Mouse (Mus musculus): ENCODE results near the gene Trpm2. TPM values are rescaled to one million over a fixed set of nuclear protein-coding genes. Genes with fewer than 3 reads are reported as not detected.

Gene Trpm2
- total RNA-seq (2023) = 10 to 100 TPM; 22.2 to 34.6 TPM

GRCm38 (mm10) chr10:77970481-77970880 is at the start of gene Trpm2:
TSS of gene Trpm2 (minus strand) at chr10:77970563.

DNA sequence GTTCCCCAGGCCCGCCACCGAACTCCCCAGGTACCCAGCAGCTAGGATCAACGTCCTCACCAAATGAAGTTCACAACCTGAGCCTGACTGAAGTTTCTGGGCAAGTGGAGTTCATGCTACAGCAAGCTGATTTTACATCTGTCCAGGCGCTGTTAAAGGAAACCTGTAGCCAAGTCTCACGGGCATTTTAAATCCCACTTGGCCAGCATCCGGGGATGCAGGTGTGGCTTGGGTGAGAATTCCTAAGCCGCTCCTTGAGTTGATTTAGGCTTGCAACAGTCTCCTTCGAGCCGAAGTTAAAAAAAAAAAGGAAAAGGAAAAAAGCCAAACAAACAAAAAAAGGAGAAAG is 39.6 kb upstream of the Trpm2 start, which contains the start of gene Pfkl:
Pfkl (minus strand) TSS at position 139 of the 349 bp plus-strand sequence.

DNA sequence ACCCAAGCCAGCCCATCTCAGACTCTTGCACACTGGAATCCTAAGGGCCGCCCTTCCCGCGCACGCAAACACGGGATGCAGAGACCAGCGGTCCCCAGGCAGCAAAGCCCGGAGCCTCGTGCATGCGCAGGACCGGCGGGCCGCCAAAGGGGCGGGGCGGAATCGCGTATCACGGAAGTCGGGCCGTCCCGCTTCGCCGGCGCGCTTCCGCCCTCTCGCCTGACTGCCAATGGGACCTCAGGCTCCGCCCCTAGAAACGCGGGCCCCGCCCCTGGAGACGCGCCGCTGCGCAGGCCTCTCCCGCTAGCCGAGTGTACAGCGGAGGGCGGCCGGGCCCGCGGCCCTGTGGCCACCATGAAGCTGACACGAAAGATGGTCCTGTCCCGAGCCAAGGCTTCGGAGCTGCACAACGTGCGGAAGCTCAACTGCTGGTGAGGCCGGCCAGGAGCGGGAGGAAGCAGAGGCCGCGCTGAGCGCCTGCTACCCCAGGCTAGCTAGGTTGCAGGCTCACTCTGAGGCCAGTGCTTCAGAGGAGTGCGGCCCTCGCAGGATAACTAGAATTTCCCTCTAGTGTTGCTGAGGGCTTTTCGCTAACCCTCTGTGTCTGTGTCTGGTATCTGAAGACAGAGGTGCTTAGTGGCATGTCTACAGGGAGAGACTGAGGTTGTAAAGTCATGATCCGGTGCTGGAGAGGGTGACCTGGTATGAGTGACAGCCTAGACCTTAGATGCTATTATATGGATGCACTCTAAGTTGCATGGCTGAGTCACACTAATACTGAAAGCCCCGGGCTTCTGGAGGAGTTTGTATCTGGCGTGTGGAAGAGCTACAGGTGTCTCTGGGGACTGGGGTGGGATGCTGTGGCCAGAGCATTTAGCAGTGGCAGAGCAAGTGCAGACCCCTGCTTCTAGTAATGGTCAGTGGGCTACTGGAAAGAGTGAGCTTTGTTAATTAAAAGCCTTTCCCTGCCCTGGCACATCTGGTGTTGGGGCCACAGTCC is 8.3 kb upstream of the Trpm2 start, which contains the start of gene 1810043G02Rik:
1810043G02Rik (plus strand) TSS at position 174 of the 1,000 bp plus-strand sequence.

DNA sequence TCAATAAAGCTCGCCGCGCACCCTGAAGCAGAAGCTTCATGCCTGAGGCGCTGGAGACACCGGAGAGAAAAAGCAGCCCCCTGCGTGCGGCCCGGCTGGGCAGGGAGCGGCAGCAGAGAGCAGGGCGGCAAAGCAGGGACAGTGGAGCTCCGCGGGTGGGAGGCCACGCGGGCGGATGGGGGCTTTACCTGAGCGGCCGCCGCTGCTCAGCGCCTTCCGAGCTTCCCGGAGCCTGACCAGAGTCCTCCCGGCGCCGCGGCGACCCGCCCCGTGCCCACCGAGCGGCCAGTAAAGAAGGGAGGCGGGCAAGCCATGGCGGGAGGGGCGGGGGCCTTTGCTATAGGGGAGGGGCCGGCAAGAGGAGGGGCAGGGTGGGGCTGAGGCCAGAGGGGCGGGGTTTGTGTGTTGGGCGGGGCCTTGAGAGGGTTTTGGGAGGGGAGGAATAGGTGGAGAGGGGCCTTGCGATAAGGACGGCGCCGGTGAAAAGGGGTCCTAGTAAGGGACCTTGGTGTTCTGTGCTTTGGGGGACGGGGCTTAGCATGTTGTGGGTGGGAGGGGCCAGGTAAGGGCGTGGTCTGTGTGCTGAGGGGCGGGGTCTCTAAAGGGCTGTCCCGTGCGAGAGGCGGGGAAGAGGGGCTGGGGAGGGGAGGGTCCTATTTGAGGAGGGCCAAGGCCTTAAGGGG is 68.0 kb downstream of the Trpm2 start, which contains the start of gene Lrrc3:
Lrrc3 (minus strand) TSS at position 326 of the 683 bp plus-strand sequence.

GRCm38 (mm10) chr10:77861675-77862074 is 108.7 kb downstream of the Trpm2 start, which contains the start of gene Gm3285:
TSS of gene Gm3285 (plus strand) at chr10:77861975.

Other genes with a start within 250 kb of the Trpm2 start
- gene Krtap12-1, start 250.0 kb downstream of the Trpm2 start, total RNA-seq (2023) = not detected
- gene Gm10100, start 244.1 kb downstream of the Trpm2 start, total RNA-seq (2023) = not detected
- gene Gm18596, start 227.9 kb downstream of the Trpm2 start, total RNA-seq (2023) = not detected
- gene Gm9736, start 219.2 kb downstream of the Trpm2 start, total RNA-seq (2023) = not detected
- not detected for gene Gm3233, start 210.9 kb downstream of the Trpm2 start, total RNA-seq (2023)
- not detected for gene Gm3238, start 199.2 kb downstream of the Trpm2 start, total RNA-seq (2023)
- not detected for gene Gm7138, start 193.6 kb downstream of the Trpm2 start, total RNA-seq (2023)
- gene Gm3250, start 188.0 kb downstream of the Trpm2 start, total RNA-seq (2023) = not detected
- gene Gm7137, start 182.4 kb downstream of the Trpm2 start, total RNA-seq (2023) = not detected
- not detected for gene Gm9639, start 175.5 kb downstream of the Trpm2 start, total RNA-seq (2023)
- not detected for gene Gm19668, start 171.4 kb downstream of the Trpm2 start, total RNA-seq (2023)
- not detected for gene Gm9507, start 158.7 kb downstream of the Trpm2 start, total RNA-seq (2023)
- gene Gm2696, start 155.9 kb downstream of the Trpm2 start, total RNA-seq (2023) = not detected
- not detected for gene Krtap10-4, start 143.5 kb downstream of the Trpm2 start, total RNA-seq (2023)
- gene Krtap10-10, start 134.6 kb downstream of the Trpm2 start, total RNA-seq (2023) = not detected
- not detected for gene Gm36176, start 123.8 kb downstream of the Trpm2 start, total RNA-seq (2023)
- gene Gm10318, start 117.7 kb downstream of the Trpm2 start, total RNA-seq (2023) = not detected
- gene Gm3285, start 108.6 kb downstream of the Trpm2 start, total RNA-seq (2023) = not detected
- gene Lrrc3, start 68.0 kb downstream of the Trpm2 start, total RNA-seq (2023) = under 1 TPM in 1 of 2 experiments, not detected in 1; 0.20 TPM
- 10 to 100 TPM; 12.2 to 15.5 TPM for gene 1810043G02Rik, start 8.0 kb upstream of the Trpm2 start, total RNA-seq (2023)
- gene Pfkl, start 39.5 kb upstream of the Trpm2 start, total RNA-seq (2023) = 10 to 100 TPM; 88.5 to 94.7 TPM
- gene Dnmt3l, start 71.4 kb upstream of the Trpm2 start, total RNA-seq (2023) = not detected
- gene Aire, start 73.0 kb upstream of the Trpm2 start, total RNA-seq (2023) = 1 to 10 TPM; 1.5 to 2.3 TPM
- gene Icosl, start 98.7 kb upstream of the Trpm2 start, total RNA-seq (2023) = 100 to 1,000 TPM; 295 to 378 TPM
- 10 to 100 TPM; 46.4 to 52.8 TPM for gene D10Jhu81e, start 199.2 kb upstream of the Trpm2 start, total RNA-seq (2023)
- gene Pwp2, start 214.6 kb upstream of the Trpm2 start, total RNA-seq (2023) = 10 to 100 TPM; 27.0 to 27.2 TPM